Comparison of ENCODE assay signal across 43 mouse cellular contexts in the genomic region with DNA sequence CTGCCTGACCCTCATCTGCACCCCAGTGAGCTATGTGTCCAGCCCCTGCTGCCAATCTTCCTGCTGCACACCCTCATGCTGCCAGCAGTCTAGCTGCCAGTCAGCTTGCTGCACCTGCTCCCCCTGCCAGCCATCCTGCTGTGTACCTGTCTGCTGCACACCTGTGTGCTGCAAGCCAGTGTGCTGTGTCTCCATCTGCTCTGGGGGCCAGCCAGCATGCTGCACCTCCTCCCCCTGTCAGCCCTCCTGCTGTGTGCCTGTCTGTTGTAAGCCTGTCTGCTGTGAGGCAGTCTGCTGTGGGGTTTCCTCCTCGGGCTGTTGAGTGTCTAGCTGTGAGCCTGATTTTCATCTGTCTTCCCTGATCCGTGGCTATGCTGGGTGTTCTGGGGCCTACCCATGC. TPM values are rescaled to one million over a fixed set of nuclear protein-coding genes. Genes with fewer than 3 reads are reported as not detected.
DNase-seq lines count a peak whose midpoint lies in the region; ATAC-seq lines count a peak whose summit lies in the region.
"Had no signal": no experiment of that assay in that cellular context is flagged by ENCODE, and none has a peak within 500 bp of the region (broad histone marks: within the 10 kb centered on the region; RNA-seq: fewer than 3 reads in every experiment).

No protein-coding gene starts in this region.

- no peak overlapping the region for H3K4me3 ChIP-seq in forebrain, embryonic 10.5 days
- no peak overlapping the region for H3K4me3 ChIP-seq in forebrain, embryonic 11.5 days (ENCODE audit: low read depth, low read length)
- H3K4me3 ChIP-seq in megakaryocyte, embryonic 14.5 days (replicated peaks) = peak overlapping the region; percentile 51
- H3K4me3 ChIP-seq: heart, adult 2 months; heart, embryonic 12.5 days; hindbrain, embryonic 13.5 days; layer of hippocampus, adult 2 months; limb, embryonic 10.5 days; limb, embryonic 15.5 days; liver, embryonic 13.5 days; midbrain, embryonic 10.5 days; myocyte; neural tube, embryonic 12.5 days had no signal

- 23% methylated on average over 2 of the region's 2 CpGs for WGBS in forebrain, embryonic 10.5 days
- 19% methylated on average over 2 of the region's 2 CpGs for WGBS in forebrain, embryonic 11.5 days

- 0 out of 2 replicates have a peak overlapping the region, but pooled peaks have one; percentile 15 for H3K27ac ChIP-seq in forebrain, embryonic 10.5 days
- H3K27ac ChIP-seq in forebrain, embryonic 11.5 days (ENCODE audit: low read depth, low read length) = no peak overlapping the region
- H3K27ac ChIP-seq: heart, adult 2 months; hindbrain, embryonic 13.5 days; layer of hippocampus, adult 2 months; limb, embryonic 10.5 days; limb, embryonic 15.5 days; liver, embryonic 13.5 days; macrophage; midbrain, embryonic 10.5 days; neural tube, embryonic 12.5 days had no signal

- no peaks in the 10 kb centered on the region for H3K27me3 ChIP-seq in forebrain, embryonic 10.5 days (ENCODE audit: poor library complexity, severe bottlenecking)
- no peaks in the 10 kb centered on the region for H3K27me3 ChIP-seq in forebrain, embryonic 11.5 days (ENCODE audit: control insufficient read depth, insufficient read depth, low read length)
- H3K27me3 ChIP-seq in megakaryocyte, embryonic 14.5 days (replicated peaks) = peaks cover 17% of the 10 kb centered on the region
- H3K27me3 ChIP-seq: heart, embryonic 12.5 days; hindbrain, embryonic 13.5 days; limb, embryonic 15.5 days; liver, embryonic 13.5 days; neural tube, embryonic 12.5 days had no signal

- no peaks in the 10 kb centered on the region for H3K4me1 ChIP-seq in forebrain, embryonic 10.5 days
- H3K4me1 ChIP-seq in forebrain, embryonic 11.5 days (replicated peaks; ENCODE audit: control insufficient read depth, insufficient read depth, low read length) = no peaks in the 10 kb centered on the region
- H3K4me1 ChIP-seq in megakaryocyte, embryonic 14.5 days = peaks cover 15% of the 10 kb centered on the region; the same call in 1 of the 2 replicates
- H3K4me1 ChIP-seq: heart, embryonic 12.5 days; hindbrain, embryonic 13.5 days; limb, embryonic 10.5 days; limb, embryonic 15.5 days; liver, embryonic 13.5 days; midbrain, embryonic 10.5 days; neural tube, embryonic 12.5 days had no signal

- DNase-seq in forebrain, embryonic 10.5 days (ENCODE audit: extremely low spot score, low spot score) = no peak
- no peak for DNase-seq in forebrain, embryonic 11.5 days (ENCODE audit: low spot score)
- DNase-seq in cerebellum, adult 9-10 months = peak; percentile 51
- DNase-seq in cerebellum, postnatal 36 days = peak; percentile 19 to 37
- DNase-seq in MN1 (ENCODE audit: low spot score) = no peak
- DNase-seq: adrenal gland, postnatal 25 days; forebrain, postnatal 0 days; heart, adult 2 months; heart, postnatal 4 days; kidney, adult 2 months; kidney, postnatal 36 days; liver, embryonic 13.5 days; lung, adult 18-20 months; lung, postnatal 10 days; right cerebral cortex, postnatal 14 days; thymus, postnatal 14 days had no signal

- H3K4me2 ChIP-seq in forebrain, embryonic 11.5 days (ENCODE audit: low read depth, low read length, severe bottlenecking) = no peak overlapping the region
- H3K4me2 ChIP-seq: heart, embryonic 12.5 days; hindbrain, embryonic 13.5 days; limb, embryonic 15.5 days; liver, embryonic 13.5 days; neural tube, embryonic 12.5 days had no signal

- H3K9ac ChIP-seq in forebrain, embryonic 11.5 days (ENCODE audit: low read length) = no peak overlapping the region
- H3K9ac ChIP-seq: forebrain, postnatal 0 days; heart, embryonic 12.5 days; hindbrain, embryonic 13.5 days; limb, embryonic 15.5 days; liver, embryonic 13.5 days; neural tube, embryonic 12.5 days had no signal

- no peak for ATAC-seq in forebrain, embryonic 11.5 days (replicated peaks; ENCODE audit: low FRiP score)
- no peak for ATAC-seq in megakaryocyte, adult 5-6 weeks (ENCODE audit: poor library complexity, severe bottlenecking)
- ATAC-seq in monocyte, adult 5-6 weeks (replicated peaks; ENCODE audit: insufficient number of reproducible peaks, low FRiP score, low TSS enrichment, poor library complexity, severe bottlenecking) = no peak
- ATAC-seq: forebrain, postnatal 0 days; inflammation-experienced regulatory T-cells, adult 6 months; midbrain, embryonic 16.5 days had no signal

- H3K36me3 ChIP-seq in forebrain, embryonic 10.5 days (replicated peaks) = no peaks in the 10 kb centered on the region
- no peaks in the 10 kb centered on the region for H3K36me3 ChIP-seq in forebrain, embryonic 11.5 days (ENCODE audit: control insufficient read depth, insufficient read depth, low read length)
- no peaks in the 10 kb centered on the region for H3K36me3 ChIP-seq in megakaryocyte, embryonic 14.5 days (replicated peaks; ENCODE audit: low read length)
- H3K36me3 ChIP-seq: heart, embryonic 12.5 days; hindbrain, embryonic 13.5 days; limb, embryonic 10.5 days; limb, embryonic 15.5 days; liver, embryonic 13.5 days; midbrain, embryonic 10.5 days; neural tube, embryonic 12.5 days had no signal

- peaks cover 22% of the 10 kb centered on the region; the same call in 1 of the 2 replicates for H3K9me3 ChIP-seq in forebrain, embryonic 10.5 days
- H3K9me3 ChIP-seq in forebrain, embryonic 11.5 days (ENCODE audit: control insufficient read depth, low read length) = no peaks in the 10 kb centered on the region; the same call in 1 of the 2 replicates
- H3K9me3 ChIP-seq in megakaryocyte, embryonic 14.5 days = peaks cover 53% of the 10 kb centered on the region
- H3K9me3 ChIP-seq: limb, embryonic 10.5 days; limb, embryonic 15.5 days; liver, embryonic 13.5 days had no signal

RNA-seq across cellular contexts. Expression of gene Gm36176, which starts 0.4 kb away (rescaled TPM):
- not detected in 2 replicates for polyA plus RNA-seq in forebrain, embryonic 10.5 days (2016; fragmentation: Nextera tagmentation; extraction: Ambion mirVana)
- not detected in 2 replicates for polyA plus RNA-seq in forebrain, embryonic 11.5 days (2014; fragmentation: Nextera tagmentation; extraction: Ambion mirVana)
- polyA plus RNA-seq in megakaryocyte, embryonic 14.5 days (2012; ENCODE audit: insufficient read depth, low replicate concordance) = not detected in 2 replicates
- not detected in 2 replicates for total RNA-seq in megakaryocyte, adult 5-6 weeks (2015)
- not detected in 2 replicates for total RNA-seq in megakaryocyte, adult 5-6 weeks (2017)
- not detected in 3 replicates for total RNA-seq in monocyte, adult 5-6 weeks (2017)
- total RNA-seq: adrenal gland, adult 18-20 months; adrenal gland, postnatal 25 days; forebrain, postnatal 0 days; gastrocnemius, adult 8-10 months; gastrocnemius, postnatal 4 days; heart, adult 2 months; heart, postnatal 4 days; layer of hippocampus, adult 2 months; layer of hippocampus, postnatal 25 days; MEL had no signal
- polyA plus RNA-seq: brain, embryonic 14.5 days; embryonic facial prominence, embryonic 11.5 days; forebrain, postnatal 0 days; heart, adult 2 months; heart, embryonic 12.5 days; heart, postnatal 0 days; hindbrain, embryonic 13.5 days; inflammation-experienced regulatory T-cells, adult 6 months; kidney, adult 2 months; kidney, embryonic 16.5 days; limb, embryonic 10.5 days; limb, embryonic 15.5 days; liver, embryonic 13.5 days; macrophage; midbrain, embryonic 10.5 days; midbrain, embryonic 16.5 days; myocyte; neural tube, embryonic 12.5 days; small intestine, adult 2 months; stomach, embryonic 14.5 days; testis, adult 2 months; urinary bladder, adult 2 months had no signal

RNA-seq across cellular contexts. Expression of gene Gm10318, which starts 5.7 kb away (rescaled TPM):
- polyA plus RNA-seq in forebrain, embryonic 10.5 days (2016; fragmentation: Nextera tagmentation; extraction: Ambion mirVana) = not detected in 2 replicates
- polyA plus RNA-seq in forebrain, embryonic 11.5 days (2014; fragmentation: Nextera tagmentation; extraction: Ambion mirVana) = not detected in 2 replicates
- not detected in 2 replicates for polyA plus RNA-seq in megakaryocyte, embryonic 14.5 days (2012; ENCODE audit: insufficient read depth, low replicate concordance)
- not detected in 2 replicates for total RNA-seq in megakaryocyte, adult 5-6 weeks (2015)
- not detected in 2 replicates for total RNA-seq in megakaryocyte, adult 5-6 weeks (2017)
- not detected in 3 replicates for total RNA-seq in monocyte, adult 5-6 weeks (2017)
- total RNA-seq: adrenal gland, adult 18-20 months; adrenal gland, postnatal 25 days; forebrain, postnatal 0 days; gastrocnemius, adult 8-10 months; gastrocnemius, postnatal 4 days; heart, adult 2 months; heart, postnatal 4 days; layer of hippocampus, adult 2 months; layer of hippocampus, postnatal 25 days; MEL had no signal
- polyA plus RNA-seq: brain, embryonic 14.5 days; embryonic facial prominence, embryonic 11.5 days; forebrain, postnatal 0 days; heart, adult 2 months; heart, embryonic 12.5 days; heart, postnatal 0 days; hindbrain, embryonic 13.5 days; inflammation-experienced regulatory T-cells, adult 6 months; kidney, adult 2 months; kidney, embryonic 16.5 days; limb, embryonic 10.5 days; limb, embryonic 15.5 days; liver, embryonic 13.5 days; macrophage; midbrain, embryonic 10.5 days; midbrain, embryonic 16.5 days; myocyte; neural tube, embryonic 12.5 days; small intestine, adult 2 months; stomach, embryonic 14.5 days; testis, adult 2 months; urinary bladder, adult 2 months had no signal

RNA-seq across cellular contexts. Expression of gene Krtap10-10, which starts 11.2 kb away (rescaled TPM):
- polyA plus RNA-seq in forebrain, embryonic 10.5 days (2016; fragmentation: Nextera tagmentation; extraction: Ambion mirVana) = not detected in 2 replicates
- polyA plus RNA-seq in forebrain, embryonic 11.5 days (2014; fragmentation: Nextera tagmentation; extraction: Ambion mirVana) = not detected in 2 replicates
- not detected in 2 replicates for polyA plus RNA-seq in megakaryocyte, embryonic 14.5 days (2012; ENCODE audit: insufficient read depth, low replicate concordance)
- total RNA-seq in megakaryocyte, adult 5-6 weeks (2015) = not detected in 2 replicates
- not detected in 2 replicates for total RNA-seq in megakaryocyte, adult 5-6 weeks (2017)
- not detected in 3 replicates for total RNA-seq in monocyte, adult 5-6 weeks (2017)
- total RNA-seq: adrenal gland, adult 18-20 months; adrenal gland, postnatal 25 days; forebrain, postnatal 0 days; gastrocnemius, adult 8-10 months; gastrocnemius, postnatal 4 days; heart, adult 2 months; heart, postnatal 4 days; layer of hippocampus, adult 2 months; layer of hippocampus, postnatal 25 days; MEL had no signal
- polyA plus RNA-seq: brain, embryonic 14.5 days; embryonic facial prominence, embryonic 11.5 days; forebrain, postnatal 0 days; heart, adult 2 months; heart, embryonic 12.5 days; heart, postnatal 0 days; hindbrain, embryonic 13.5 days; inflammation-experienced regulatory T-cells, adult 6 months; kidney, adult 2 months; kidney, embryonic 16.5 days; limb, embryonic 10.5 days; limb, embryonic 15.5 days; liver, embryonic 13.5 days; macrophage; midbrain, embryonic 10.5 days; midbrain, embryonic 16.5 days; myocyte; neural tube, embryonic 12.5 days; small intestine, adult 2 months; stomach, embryonic 14.5 days; testis, adult 2 months; urinary bladder, adult 2 months had no signal

RNA-seq across cellular contexts. Expression of gene Gm3285, which starts 14.8 kb away (rescaled TPM):
- polyA plus RNA-seq in forebrain, embryonic 10.5 days (2016; fragmentation: Nextera tagmentation; extraction: Ambion mirVana) = not detected in 2 replicates
- polyA plus RNA-seq in forebrain, embryonic 11.5 days (2014; fragmentation: Nextera tagmentation; extraction: Ambion mirVana) = not detected in 2 replicates
- not detected in 2 replicates for polyA plus RNA-seq in megakaryocyte, embryonic 14.5 days (2012; ENCODE audit: insufficient read depth, low replicate concordance)
- not detected in 2 replicates for total RNA-seq in megakaryocyte, adult 5-6 weeks (2015)
- not detected in 2 replicates for total RNA-seq in megakaryocyte, adult 5-6 weeks (2017)
- not detected in 3 replicates for total RNA-seq in monocyte, adult 5-6 weeks (2017)
- total RNA-seq: adrenal gland, adult 18-20 months; adrenal gland, postnatal 25 days; gastrocnemius, adult 8-10 months; gastrocnemius, postnatal 4 days; heart, adult 2 months; heart, postnatal 4 days; layer of hippocampus, adult 2 months; layer of hippocampus, postnatal 25 days; MEL had no signal
- polyA plus RNA-seq: brain, embryonic 14.5 days; embryonic facial prominence, embryonic 11.5 days; forebrain, postnatal 0 days; heart, adult 2 months; heart, embryonic 12.5 days; heart, postnatal 0 days; hindbrain, embryonic 13.5 days; inflammation-experienced regulatory T-cells, adult 6 months; kidney, adult 2 months; kidney, embryonic 16.5 days; limb, embryonic 10.5 days; limb, embryonic 15.5 days; liver, embryonic 13.5 days; macrophage; midbrain, embryonic 10.5 days; midbrain, embryonic 16.5 days; myocyte; neural tube, embryonic 12.5 days; small intestine, adult 2 months; stomach, embryonic 14.5 days; testis, adult 2 months; urinary bladder, adult 2 months had no signal

RNA-seq across cellular contexts. Expression of gene Krtap10-4, which starts 20.1 kb away (rescaled TPM):
- not detected in 2 replicates for polyA plus RNA-seq in forebrain, embryonic 10.5 days (2016; fragmentation: Nextera tagmentation; extraction: Ambion mirVana)
- not detected in 2 replicates for polyA plus RNA-seq in forebrain, embryonic 11.5 days (2014; fragmentation: Nextera tagmentation; extraction: Ambion mirVana)
- polyA plus RNA-seq in megakaryocyte, embryonic 14.5 days (2012; ENCODE audit: insufficient read depth, low replicate concordance) = not detected in 2 replicates
- total RNA-seq in megakaryocyte, adult 5-6 weeks (2015) = not detected in 2 replicates
- total RNA-seq in megakaryocyte, adult 5-6 weeks (2017) = not detected in 2 replicates
- total RNA-seq in monocyte, adult 5-6 weeks (2017) = not detected in 3 replicates
- total RNA-seq: adrenal gland, adult 18-20 months; adrenal gland, postnatal 25 days; forebrain, postnatal 0 days; gastrocnemius, adult 8-10 months; gastrocnemius, postnatal 4 days; heart, adult 2 months; heart, postnatal 4 days; layer of hippocampus, adult 2 months; layer of hippocampus, postnatal 25 days; MEL had no signal
- polyA plus RNA-seq: brain, embryonic 14.5 days; embryonic facial prominence, embryonic 11.5 days; forebrain, postnatal 0 days; heart, adult 2 months; heart, embryonic 12.5 days; heart, postnatal 0 days; hindbrain, embryonic 13.5 days; inflammation-experienced regulatory T-cells, adult 6 months; kidney, adult 2 months; kidney, embryonic 16.5 days; limb, embryonic 10.5 days; limb, embryonic 15.5 days; liver, embryonic 13.5 days; macrophage; midbrain, embryonic 10.5 days; midbrain, embryonic 16.5 days; myocyte; neural tube, embryonic 12.5 days; small intestine, adult 2 months; stomach, embryonic 14.5 days; urinary bladder, adult 2 months had no signal

Comparison
In these comparisons a context has a peak if more than half of its experiments do, and no peak if none do; other contexts are left out.
1. DNase-seq: peak in cerebellum, adult 9-10 months (single experiment) and cerebellum, postnatal 36 days (2 of 2); none in forebrain, embryonic 10.5 days (single experiment), forebrain, embryonic 11.5 days (single experiment) and MN1 (single experiment).